Mouse (Mus musculus) embryonic facial prominence, embryonic 15.5 days (tissue): ENCODE results near the gene Trim80. TPM values are rescaled to one million over a fixed set of nuclear protein-coding genes. Genes with fewer than 3 reads are reported as not detected.
"Not testable (repeated sequence)": the region's sequence is repeated elsewhere in the genome, so short reads cannot be mapped to it uniquely, and the experiment has no call there.

Source experiments
- ATAC-seq: fragments of 200-750 bp; cut with Nextera tagmentation; 2 replicates; pipeline ENCODE4 v1.8.0; 2017; ENCODE audit warnings: low read depth, moderate TSS enrichment; ENCODE audit not compliant: insufficient number of reproducible peaks, low FRiP score, low TSS enrichment
- H3K27ac ChIP-seq: fragments of 300-500 bp; sonication (generic); replicated peaks from 2 replicates; pipeline ENCODE4 v1.5.1; 2015; ENCODE audit warnings: mild to moderate bottlenecking, inconsistent platforms
- H3K27me3 ChIP-seq: fragments of 300-500 bp; sonication (generic); 2 replicates; pipeline ENCODE4 v1.6.1; 2015; ENCODE audit warnings: inconsistent platforms
- H3K36me3 ChIP-seq: fragments of 300-500 bp; sonication (generic); 2 replicates; pipeline ENCODE4 v1.6.1; 2015; ENCODE audit warnings: mild to moderate bottlenecking, inconsistent platforms
- H3K4me1 ChIP-seq: fragments of 300-500 bp; sonication (generic); 2 replicates; pipeline ENCODE4 v1.6.1; 2015; ENCODE audit warnings: inconsistent platforms
- H3K4me2 ChIP-seq: fragments of 300-500 bp; sonication (generic); replicated peaks from 2 replicates; pipeline ENCODE4 v1.6.1; 2015; ENCODE audit warnings: mild to moderate bottlenecking, inconsistent platforms
- H3K4me3 ChIP-seq: fragments of 300-500 bp; sonication (generic); replicated peaks from 2 replicates; pipeline ENCODE4 v1.5.1; 2015; ENCODE audit warnings: mild to moderate bottlenecking, inconsistent platforms
- H3K9ac ChIP-seq: fragments of 300-500 bp; sonication (generic); 2 replicates; pipeline ENCODE4 v1.6.1; 2015; ENCODE audit warnings: inconsistent platforms
- H3K9me3 ChIP-seq: fragments of 300-500 bp; sonication (generic); replicated peaks from 2 replicates; pipeline ENCODE4 v1.6.1; 2016; ENCODE audit warnings: inconsistent platforms
- WGBS: fragments of 180-500 bp; shearing (Covaris S2); methylation state at CpG from one replicate; pipeline ENCODE4 v1.1.7; 2015; 5-methylcytosine and 5-hydroxymethylcytosine counted together
- microRNA-seq: library from miRNA; unstranded; fragments of <30 nt; microRNA quantifications from one replicate; pipeline ENCODE4, GENCODE M21; 2016; ENCODE audit warnings: borderline number of aligned reads
- polyA plus RNA-seq: library from polyadenylated mRNA; unstranded; fragments of >200 nt; fragmentation: Nextera tagmentation; extraction: Ambion mirVana; gene quantifications from 2 replicates; pipeline ENCODE4 v1.2.1, GENCODE M21; 2015

Trim80 gene
- polyA plus RNA-seq, 1 experiment from 2014 or later = not detected

GRCm38 (mm10) chr11:115483278-115483677 is 42.9 kb downstream of the Trim80 start:
- H3K9ac ChIP-seq = no peak overlapping the region
- H3K27me3 ChIP-seq = no peaks in the 10 kb centered on the region
- ATAC-seq = no peak
- H3K36me3 ChIP-seq = peaks cover 5% of the 10 kb centered on the region; the same call in 1 of the 2 replicates
- no peaks in the 10 kb centered on the region for H3K4me1 ChIP-seq
- 64% methylated on average over 11 of the region's 11 CpGs for WGBS
- H3K4me2 ChIP-seq = no peak overlapping the region
- no peak overlapping the region for H3K4me3 ChIP-seq
- H3K27ac ChIP-seq = no peak overlapping the region
- H3K9me3 ChIP-seq = no peaks in the 10 kb centered on the region

GRCm38 (mm10) chr11:115483726-115484125 is 43.4 kb downstream of the Trim80 start:
- H3K4me3 ChIP-seq = no peak overlapping the region

DNA sequence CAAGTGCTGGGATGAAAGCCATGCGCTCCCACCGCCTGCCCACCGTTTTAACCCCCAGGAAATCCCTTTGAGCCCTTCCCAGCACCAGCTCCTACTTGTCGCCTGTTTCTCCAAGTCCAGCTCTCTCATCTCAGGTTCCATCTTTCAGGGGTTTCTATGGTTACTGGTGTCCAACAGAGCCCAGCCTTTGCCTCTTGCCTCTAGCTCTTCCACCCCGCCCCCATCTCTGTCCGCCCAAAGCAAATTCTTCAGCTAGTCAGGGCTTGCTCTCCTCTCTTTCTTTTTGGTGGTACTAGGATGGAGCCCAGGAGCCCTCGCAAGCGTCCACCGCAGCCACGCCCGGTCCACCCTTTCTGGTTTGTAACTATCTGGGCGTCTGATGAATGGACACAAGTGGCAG is 44.8 kb downstream of the Trim80 start:
- no peaks in the 10 kb centered on the region for H3K27me3 ChIP-seq
- H3K36me3 ChIP-seq = peaks cover 14% of the 10 kb centered on the region
- ATAC-seq = no peak
- no peaks in the 10 kb centered on the region for H3K9me3 ChIP-seq
- H3K4me2 ChIP-seq = no peak overlapping the region
- no peak overlapping the region for H3K9ac ChIP-seq
- no peaks in the 10 kb centered on the region for H3K4me1 ChIP-seq
- no peak overlapping the region for H3K4me3 ChIP-seq
- H3K27ac ChIP-seq = peak overlapping the region; percentile 14; the same call in 1 of the 2 replicates
- 35% methylated on average over 12 of the region's 12 CpGs for WGBS

More at GRCm38 (mm10) chr11:115483726-115484125, 43.4 kb downstream of the Trim80 start:
- H3K9ac ChIP-seq = no peak overlapping the region
- peaks cover 5% of the 10 kb centered on the region; the same call in 1 of the 2 replicates for H3K36me3 ChIP-seq
- no peaks in the 10 kb centered on the region for H3K27me3 ChIP-seq
- 15% methylated on average over 6 of the region's 6 CpGs for WGBS
- no peak overlapping the region for H3K4me2 ChIP-seq
- no peaks in the 10 kb centered on the region for H3K9me3 ChIP-seq
- no peak overlapping the region for H3K27ac ChIP-seq
- no peak for ATAC-seq
- no peaks in the 10 kb centered on the region for H3K4me1 ChIP-seq

GRCm38 (mm10) chr11:115488551-115489104 is 48.3 kb downstream of the Trim80 start:
- H3K4me3 ChIP-seq = no peak overlapping the region
- H3K36me3 ChIP-seq = peaks cover 14% of the 10 kb centered on the region
- 83% methylated on average over 19 of the region's 19 CpGs for WGBS
- no peak overlapping the region for H3K4me2 ChIP-seq
- H3K9ac ChIP-seq = no peak overlapping the region
- no peak overlapping the region for H3K27ac ChIP-seq
- no peaks in the 10 kb centered on the region for H3K9me3 ChIP-seq
- no peak for ATAC-seq
- peaks cover 16% of the 10 kb centered on the region for H3K4me1 ChIP-seq
- H3K27me3 ChIP-seq = no peaks in the 10 kb centered on the region

- H3K4me1 ChIP-seq = peaks cover 16% of the 10 kb centered on the region
- H3K9ac ChIP-seq = peak overlapping the region; percentile 58; the same call in 1 of the 2 replicates
- ATAC-seq = peak; percentile 20; the same call in 1 of the 2 replicates
- peaks cover 14% of the 10 kb centered on the region for H3K36me3 ChIP-seq
- H3K4me2 ChIP-seq = peak overlapping the region; percentile 75
- peak overlapping the region; percentile 91 for H3K27ac ChIP-seq
- no peaks in the 10 kb centered on the region for H3K9me3 ChIP-seq
- WGBS = 21% methylated on average over 25 of the region's 25 CpGs
- no peaks in the 10 kb centered on the region for H3K27me3 ChIP-seq
- peak overlapping the region; percentile 75 for H3K4me3 ChIP-seq
Observed at GRCm38 (mm10) chr11:115490441-115491355, 50.4 kb downstream of the Trim80 start.

GRCm38 (mm10) chr11:115491356-115492083 is 51.2 kb downstream of the Trim80 start, which contains the start of gene Nt5c:
Gene Nt5c (minus strand): TSS chr11:115491862.
- peaks cover 14% of the 10 kb centered on the region for H3K36me3 ChIP-seq
- H3K9me3 ChIP-seq = no peaks in the 10 kb centered on the region
- no peaks in the 10 kb centered on the region for H3K27me3 ChIP-seq
- H3K4me2 ChIP-seq = peak within 1 kb of the TSS; percentile 75
- ATAC-seq = peak; percentile 86
- peaks cover 16% of the 10 kb centered on the region for H3K4me1 ChIP-seq
- under 1% methylated on average over 43 of the region's 43 CpGs for WGBS
- peak within 1 kb of the TSS; percentile 58 for H3K9ac ChIP-seq
- H3K27ac ChIP-seq = peak within 1 kb of the TSS; percentile 91
- H3K4me3 ChIP-seq = peak within 1 kb of the TSS; percentile 75

- peak overlapping the region; percentile 75 for H3K4me2 ChIP-seq
- no peaks in the 10 kb centered on the region for H3K9me3 ChIP-seq
- H3K27ac ChIP-seq = no peak overlapping the region
- no peaks in the 10 kb centered on the region for H3K27me3 ChIP-seq
- peak overlapping the region; percentile 75 for H3K4me3 ChIP-seq
- peaks cover 20% of the 10 kb centered on the region for H3K36me3 ChIP-seq
- peaks cover 16% of the 10 kb centered on the region for H3K4me1 ChIP-seq
- WGBS = 34% methylated on average over 6 of the region's 6 CpGs
- no peak for ATAC-seq
- H3K9ac ChIP-seq = 0 out of 2 replicates have a peak overlapping the region, but pooled peaks have one; percentile 58
Observed at GRCm38 (mm10) chr11:115492387-115492786, 52.0 kb downstream of the Trim80 start.

DNA sequence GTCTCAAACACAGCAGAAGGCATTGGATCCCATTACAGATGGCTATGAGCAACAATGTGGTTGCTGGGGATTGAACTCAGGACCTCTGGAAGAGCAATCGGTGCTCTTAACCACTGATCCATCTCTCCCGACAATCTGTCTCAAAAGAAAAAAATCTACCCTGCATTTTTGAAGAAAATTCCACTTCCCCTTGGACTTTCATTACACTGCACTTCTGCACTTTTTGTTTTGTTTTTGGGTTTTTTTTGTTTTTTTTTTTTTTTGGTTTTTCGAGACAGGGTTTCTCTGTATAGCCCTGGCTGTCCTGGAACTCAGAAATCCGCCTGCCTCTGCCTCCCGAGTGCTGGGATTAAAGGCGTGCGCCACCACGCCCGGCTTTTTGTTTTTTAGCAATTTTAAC is 56.2 kb downstream of the Trim80 start:
- not testable (repeated sequence) for ATAC-seq, H3K27me3 ChIP-seq, H3K4me2 ChIP-seq, H3K9ac ChIP-seq, H3K4me3 ChIP-seq, H3K9me3 ChIP-seq, H3K27ac ChIP-seq, H3K4me1 ChIP-seq
- H3K36me3 ChIP-seq = peaks cover 42% of the 10 kb centered on the region
- WGBS = 87% methylated on average over 9 of the region's 9 CpGs

Small RNAs within 50 kb of the gene (microRNA-seq; reads per million reads assigned to microRNA genes)
- 0.86 reads per million for gene Mir3968

Other genes starting within 250 kb of the Trim80 start
- 0.05 TPM in 1 of 2 replicates, not detected in the other for gene Grin2c, start 173.3 kb upstream of the Trim80 start, polyA plus RNA-seq
- 16.0 and 17.0 TPM in 2 replicates for gene Fdxr, start 163.5 kb upstream of the Trim80 start, polyA plus RNA-seq
- gene Fads6, start 142.9 kb upstream of the Trim80 start, polyA plus RNA-seq = 0.60 and 0.66 TPM in 2 replicates
- 0.21 and 0.32 TPM in 2 replicates for gene Otop2, start 133.4 kb upstream of the Trim80 start, polyA plus RNA-seq
- gene Ush1g, start 118.5 kb upstream of the Trim80 start, polyA plus RNA-seq = 0.11 and 0.12 TPM in 2 replicates
- gene Otop3, start 105.8 kb upstream of the Trim80 start, polyA plus RNA-seq = 0.24 and 0.35 TPM in 2 replicates
- 8.9 and 9.6 TPM in 2 replicates for gene Hid1, start 72.8 kb upstream of the Trim80 start, polyA plus RNA-seq
- gene Cdr2l, start 58.6 kb upstream of the Trim80 start, polyA plus RNA-seq = 13.7 and 13.8 TPM in 2 replicates
- gene Mrpl58, start 36.8 kb upstream of the Trim80 start, polyA plus RNA-seq = 167 and 169 TPM in 2 replicates
- 815 and 841 TPM in 2 replicates for gene Atp5h, start 20.6 kb upstream of the Trim80 start, polyA plus RNA-seq
- gene Kctd2, start 20.4 kb upstream of the Trim80 start, polyA plus RNA-seq = 18.1 and 18.5 TPM in 2 replicates
- gene Slc16a5, start 21.9 kb downstream of the Trim80 start, polyA plus RNA-seq = 0.22 and 0.36 TPM in 2 replicates
- 8.9 and 9.8 TPM in 2 replicates for gene Armc7, start 35.1 kb downstream of the Trim80 start, polyA plus RNA-seq
- 87.5 and 88.1 TPM in 2 replicates for gene Nt5c, start 51.3 kb downstream of the Trim80 start, polyA plus RNA-seq
- 523 and 542 TPM in 2 replicates for gene Jpt1, start 73.8 kb downstream of the Trim80 start, polyA plus RNA-seq
- gene Sumo2, start 95.7 kb downstream of the Trim80 start, polyA plus RNA-seq = 826 and 846 TPM in 2 replicates
- gene Nup85, start 123.9 kb downstream of the Trim80 start, polyA plus RNA-seq = 144 and 156 TPM in 2 replicates
- 82.4 and 83.4 TPM in 2 replicates for gene Mrps7, start 163.4 kb downstream of the Trim80 start, polyA plus RNA-seq
- gene Gga3, start 163.5 kb downstream of the Trim80 start, polyA plus RNA-seq = 20.1 and 20.3 TPM in 2 replicates
- gene Mif4gd, start 172.4 kb downstream of the Trim80 start, polyA plus RNA-seq = 29.6 and 33.3 TPM in 2 replicates
- 21.1 and 28.8 TPM in 2 replicates for gene Slc25a19, start 187.8 kb downstream of the Trim80 start, polyA plus RNA-seq